Comparison of ENCODE assay signal across 15 mouse cellular contexts in the genomic region with DNA sequence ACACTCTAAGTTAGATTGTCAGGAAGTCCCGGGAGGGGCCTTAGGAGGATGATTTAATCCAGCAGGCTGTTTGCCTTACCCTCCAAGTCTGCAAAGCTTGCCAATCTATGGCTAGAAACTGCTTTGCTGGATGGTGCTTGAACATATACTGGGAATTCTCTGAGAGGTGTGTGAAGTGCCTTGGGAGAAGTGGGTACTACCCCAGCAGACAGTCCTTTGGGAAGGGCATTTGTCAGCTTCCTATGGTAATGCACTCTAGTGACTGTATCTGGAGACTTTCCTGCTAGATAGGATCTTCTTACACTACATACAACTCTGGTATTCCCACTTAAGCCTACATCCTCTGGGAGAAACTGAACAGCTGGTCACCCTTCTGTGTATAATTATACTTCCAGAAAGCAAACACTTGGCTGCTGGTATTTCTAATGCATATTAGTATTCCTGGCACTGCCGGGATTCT.
A peak's percentile ranks its signal among the peaks of the same experiment; 100 is the strongest.
DNase-seq lines count a peak whose midpoint lies in the region; ATAC-seq and TF ChIP-seq lines count a peak whose summit lies in the region.
"Had no signal": no experiment of that assay in that cellular context is flagged by ENCODE, and none has a peak within 500 bp of the region (broad histone marks: within the 10 kb centered on the region; RNA-seq: fewer than 3 reads in every experiment).

No protein-coding gene starts in this region.

- no peak overlapping the region for H3K4me3 ChIP-seq in hindbrain, postnatal 0 days (ENCODE audit: low read length)
- no peak overlapping the region for H3K4me3 ChIP-seq in stomach, embryonic 15.5 days (replicated peaks)
- H3K4me3 ChIP-seq: liver, embryonic 12.5 days; midbrain, embryonic 12.5 days had no signal

- DNase-seq in layer of hippocampus, adult 8-10 months (ENCODE audit: low spot score in 2 of 2) = peak; percentile 2 to 7
- DNase-seq in layer of hippocampus, adult 9-10 months (ENCODE audit: low spot score) = no peak
- DNase-seq in retina, embryonic 14.5 days (ENCODE audit: low spot score) = peak; percentile 3
- no peak for DNase-seq in retina, postnatal 1 day
- peak; percentile 59 for DNase-seq in hindbrain, postnatal 0 days (ENCODE audit: low spot score)
- DNase-seq in right cerebral cortex, adult 2 months (ENCODE audit: low spot score in 2 of 2) = no peak
- no peak for DNase-seq in adrenal gland, postnatal 4 days (ENCODE audit: low spot score in 2 of 2)
- DNase-seq: adrenal gland, postnatal 14 days; cerebellum, adult 11-12 months; heart, adult 11 months; kidney, adult 9 months; spleen, adult 18-20 months had no signal

- H3K27ac ChIP-seq in hindbrain, postnatal 0 days = no peak overlapping the region
- peak overlapping the region; percentile 46; the same call in 1 of the 2 replicates for H3K27ac ChIP-seq in stomach, embryonic 15.5 days
- H3K27ac ChIP-seq: liver, embryonic 12.5 days; midbrain, embryonic 12.5 days had no signal

- WGBS in hindbrain, postnatal 0 days = 59% methylated on average over 2 of the region's 2 CpGs
- WGBS in stomach, embryonic 15.5 days = 46% methylated on average over 2 of the region's 2 CpGs

- ATAC-seq in hindbrain, postnatal 0 days = peak; percentile 62; the same call in 1 of the 2 replicates
- ATAC-seq in stomach, embryonic 15.5 days (ENCODE audit: insufficient read depth, low FRiP score, low read depth) = no peak
- ATAC-seq: liver, embryonic 12.5 days had no signal

- H3K4me1 ChIP-seq in hindbrain, postnatal 0 days (ENCODE audit: insufficient read depth, low read length) = no peaks in the 10 kb centered on the region
- H3K4me1 ChIP-seq in stomach, embryonic 15.5 days = no peaks in the 10 kb centered on the region
- H3K4me1 ChIP-seq: liver, embryonic 12.5 days; midbrain, embryonic 12.5 days had no signal

- no peak for TF ChIP-seq CTCF in hindbrain, postnatal 0 days (IDR thresholded peaks at IDR 0.05; ENCODE audit: low read depth)

- H3K4me2 ChIP-seq in hindbrain, postnatal 0 days (ENCODE audit: low read depth, low read length) = no peak overlapping the region
- no peak overlapping the region for H3K4me2 ChIP-seq in stomach, embryonic 15.5 days
- H3K4me2 ChIP-seq: liver, embryonic 12.5 days; midbrain, embryonic 12.5 days had no signal

- no peaks in the 10 kb centered on the region for H3K36me3 ChIP-seq in hindbrain, postnatal 0 days (ENCODE audit: insufficient read depth, low read length)
- no peaks in the 10 kb centered on the region for H3K36me3 ChIP-seq in stomach, embryonic 15.5 days
- H3K36me3 ChIP-seq: liver, embryonic 12.5 days; midbrain, embryonic 12.5 days had no signal

- no peak overlapping the region for H3K9ac ChIP-seq in hindbrain, postnatal 0 days (replicated peaks; ENCODE audit: low read length)
- no peak overlapping the region for H3K9ac ChIP-seq in stomach, embryonic 15.5 days
- H3K9ac ChIP-seq: liver, embryonic 12.5 days; midbrain, embryonic 12.5 days had no signal

- no peaks in the 10 kb centered on the region for H3K27me3 ChIP-seq in hindbrain, postnatal 0 days (ENCODE audit: insufficient read depth, low read length)
- no peaks in the 10 kb centered on the region for H3K27me3 ChIP-seq in stomach, embryonic 15.5 days (replicated peaks)
- H3K27me3 ChIP-seq: liver, embryonic 12.5 days; midbrain, embryonic 12.5 days had no signal

- H3K9me3 ChIP-seq in hindbrain, postnatal 0 days (ENCODE audit: low read length) = no peaks in the 10 kb centered on the region
- H3K9me3 ChIP-seq in stomach, embryonic 15.5 days = no peaks in the 10 kb centered on the region
- H3K9me3 ChIP-seq: liver, embryonic 12.5 days; midbrain, embryonic 12.5 days had no signal

Comparison
In these comparisons a context has a peak if more than half of its experiments do, and no peak if none do; other contexts are left out.
1. DNase-seq: peak in layer of hippocampus, adult 8-10 months (2 of 2), retina, embryonic 14.5 days (single experiment) and hindbrain, postnatal 0 days (single experiment); none in layer of hippocampus, adult 9-10 months (single experiment), retina, postnatal 1 day (single experiment), right cerebral cortex, adult 2 months (0 of 2) and adrenal gland, postnatal 4 days (0 of 2).